Mouse (Mus musculus) liver, adult 2 months (tissue): ENCODE measurements at regions not wholly inside any gene's neighbourhood (a gene's known extent, or its start where the extent isn't known, plus 50 kb on each side); places are given as distances from the start of the nearest gene placed in this dataset.

Experiments used
- DNase-seq: peaks from one replicate; pipeline ENCODE4 v3.0.0-alpha.2; 2011; ENCODE audit warnings: low read depth, low spot score; ENCODE audit errors: extremely low read depth
- H3K27ac ChIP-seq: fragments of 200-500 bp; replicated peaks from 2 replicates; pipeline ENCODE4 v1.5.1; 2012; ENCODE audit warnings: low read depth, mild to moderate bottlenecking, control low read depth, inconsistent platforms, low read length; ENCODE audit not compliant: insufficient read depth
- H3K27me3 ChIP-seq: fragments of 200-500 bp; 2 replicates; pipeline ENCODE4 v1.6.1; 2012; ENCODE audit warnings: mild to moderate bottlenecking, moderate library complexity, low read length, inconsistent platforms; ENCODE audit not compliant: control insufficient read depth, insufficient read depth
- H3K36me3 ChIP-seq: fragments of 200-500 bp; 2 replicates; pipeline ENCODE4 v1.6.1; 2012; ENCODE audit warnings: low read length, inconsistent platforms; ENCODE audit not compliant: control insufficient read depth, insufficient read depth
- H3K4me1 ChIP-seq: fragments of 200-500 bp; 2 replicates; pipeline ENCODE4 v1.6.1; 2011; ENCODE audit warnings: low read length; ENCODE audit not compliant: control insufficient read depth, insufficient read depth
- H3K4me3 ChIP-seq: fragments of 200-500 bp; 2 replicates; pipeline ENCODE4 v1.5.1; 2011; ENCODE audit warnings: low read depth, mild to moderate bottlenecking, control low read depth, low read length, moderate library complexity; ENCODE audit not compliant: insufficient read depth
- H3K79me2 ChIP-seq: fragments of 200-500 bp; 2 replicates; pipeline ENCODE4 v1.6.1; 2012; ENCODE audit warnings: inconsistent platforms, mild to moderate bottlenecking, low read length, moderate library complexity; ENCODE audit not compliant: control insufficient read depth, insufficient read depth
- H3K9ac ChIP-seq: fragments of 200-500 bp; 2 replicates; pipeline ENCODE4 v1.6.1; 2012; ENCODE audit warnings: low read depth, mild to moderate bottlenecking, control low read depth, inconsistent platforms, low read length
- CTCF ChIP-seq: fragments of 200-500 bp; IDR thresholded peaks from 2 replicates; pipeline ENCODE4 v1.5.1; 2011; ENCODE audit warnings: low read depth, low read length, control low read depth
- POLR2A ChIP-seq: fragments of 200-500 bp; IDR thresholded peaks from 2 replicates; pipeline ENCODE4 v1.6.1; 2011; ENCODE audit warnings: low read length, control low read depth; ENCODE audit not compliant: insufficient read depth; ENCODE audit errors: extremely low read depth
- WGBS: fragments of 180-500 bp; shearing (Covaris S2); methylation state at CpG from one replicate; pipeline ENCODE4 v1.1.7; 2018; 5-methylcytosine and 5-hydroxymethylcytosine counted together

DNA sequence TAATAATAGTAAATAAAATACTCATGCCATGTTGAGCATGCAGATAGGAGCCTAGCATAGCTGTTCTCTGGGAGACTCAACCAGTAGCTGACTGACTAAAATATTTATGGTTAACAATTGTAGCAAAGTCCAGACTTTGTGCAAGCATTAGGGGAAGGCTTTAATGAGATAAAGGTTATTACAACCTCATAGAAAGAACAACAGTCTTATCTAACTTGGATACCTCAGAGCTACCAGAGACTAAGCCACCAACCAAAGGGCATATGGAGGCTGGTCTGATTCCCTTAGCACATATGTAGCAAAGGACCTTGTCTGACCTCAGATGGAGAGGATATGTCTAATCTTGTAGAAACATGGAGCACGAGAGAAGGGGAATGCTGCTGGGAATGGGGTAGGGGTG lies 1136.4 kb upstream of the Pcdh20 start:
- Histone ChIP-seq H3K4me1 (peaks cover 2% of the 10 kb centered on the region; the same call in 1 of the 2 replicates), H3K4me3 (no peak overlapping the region), H3K27me3 (no peaks in the 10 kb centered on the region), H3K36me3 (no peaks in the 10 kb centered on the region), H3K27ac (no peak overlapping the region), H3K79me2 (no peaks in the 10 kb centered on the region), H3K9ac (no peak overlapping the region)
- WGBS = 83% methylated on average over 1 of the region's 1 CpGs
- peak; percentile 13 for DNase-seq
- TF ChIP-seq POLR2A = no peak
- no peak for TF ChIP-seq CTCF

DNA sequence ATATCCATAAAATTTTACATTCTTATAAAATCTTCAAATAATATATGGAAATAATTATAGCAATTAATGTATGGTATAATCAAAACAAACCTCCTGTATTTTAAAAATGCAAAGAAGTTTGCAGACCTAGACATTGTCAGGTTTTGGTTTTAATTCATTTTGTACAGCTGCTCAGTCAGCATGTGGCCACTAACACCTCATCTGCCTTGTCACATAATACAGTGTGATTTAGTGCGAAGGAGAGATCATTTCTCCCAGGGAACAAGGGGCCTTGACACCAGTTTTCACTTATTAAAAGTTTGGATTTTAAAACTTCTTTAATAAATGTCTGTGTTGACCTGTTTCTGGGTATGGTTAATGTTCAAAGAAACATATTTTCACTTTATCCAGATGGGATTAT lies 1126.6 kb upstream of the Pcdh20 start:
- H3K36me3 ChIP-seq = no peaks in the 10 kb centered on the region
- no peak for DNase-seq
- no peak overlapping the region for H3K4me3 ChIP-seq
- TF ChIP-seq POLR2A = no peak
- TF ChIP-seq CTCF = no peak
- H3K79me2 ChIP-seq = no peaks in the 10 kb centered on the region
- no peak overlapping the region for H3K9ac ChIP-seq
- H3K27me3 ChIP-seq = no peaks in the 10 kb centered on the region
- no peak overlapping the region for H3K27ac ChIP-seq
- 79% methylated on average over 1 of the region's 1 CpGs for WGBS
- H3K4me1 ChIP-seq = no peaks in the 10 kb centered on the region

DNA sequence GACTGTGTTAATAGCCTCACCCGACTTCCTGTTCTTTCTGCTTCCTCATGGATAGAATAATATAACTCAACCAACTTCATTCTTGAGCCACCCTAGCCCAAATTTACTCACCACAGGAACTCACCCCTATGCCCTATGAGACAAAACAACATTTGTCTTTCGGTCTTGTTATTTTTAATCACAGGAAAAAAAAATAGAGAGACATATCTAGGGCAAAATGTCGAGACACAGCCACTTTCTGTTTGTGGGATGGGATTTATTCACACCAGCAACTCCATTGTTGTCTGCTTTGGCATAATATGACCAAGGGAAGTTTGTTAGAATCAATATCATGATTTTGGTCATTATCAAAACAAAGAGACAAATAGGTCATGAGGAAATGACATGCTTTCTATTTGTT lies 1102.4 kb upstream of the Pcdh20 start:
- Histone ChIP-seq H3K9ac (no peak overlapping the region), H3K4me3 (no peak overlapping the region), H3K27ac (no peak overlapping the region), H3K36me3 (no peaks in the 10 kb centered on the region), H3K27me3 (no peaks in the 10 kb centered on the region), H3K79me2 (no peaks in the 10 kb centered on the region), H3K4me1 (no peaks in the 10 kb centered on the region)
- DNase-seq = peak; percentile 9
- WGBS = 64% methylated on average over 3 of the region's 3 CpGs
- TF ChIP-seq POLR2A (no peak), CTCF (no peak)

DNA sequence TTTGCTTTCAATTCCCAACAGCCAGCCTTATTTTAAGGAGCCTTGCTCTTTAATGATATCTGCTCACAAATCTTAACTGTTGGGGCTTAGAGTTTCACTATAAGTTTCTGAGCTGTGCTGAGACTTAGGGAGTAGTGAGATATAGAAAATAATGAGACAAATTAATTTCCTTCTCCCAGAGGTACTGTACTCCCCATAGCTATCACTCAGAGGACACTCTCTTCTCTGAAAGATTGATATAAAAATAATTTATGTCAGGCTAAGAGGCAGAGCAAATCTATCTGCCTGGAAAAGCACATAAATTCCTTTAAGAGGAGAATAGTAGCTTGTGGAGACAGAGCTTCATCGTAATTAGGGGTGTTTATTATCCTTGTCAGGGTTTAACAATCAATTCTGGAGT lies 1100.5 kb upstream of the Pcdh20 start:
- Histone ChIP-seq H3K27ac (no peak overlapping the region), H3K27me3 (no peaks in the 10 kb centered on the region), H3K9ac (no peak overlapping the region), H3K79me2 (no peaks in the 10 kb centered on the region), H3K4me3 (no peak overlapping the region), H3K4me1 (no peaks in the 10 kb centered on the region), H3K36me3 (no peaks in the 10 kb centered on the region)
- TF ChIP-seq POLR2A (no peak), CTCF (no peak)
- no peak for DNase-seq
- 67% methylated on average over 1 of the region's 1 CpGs for WGBS

DNA sequence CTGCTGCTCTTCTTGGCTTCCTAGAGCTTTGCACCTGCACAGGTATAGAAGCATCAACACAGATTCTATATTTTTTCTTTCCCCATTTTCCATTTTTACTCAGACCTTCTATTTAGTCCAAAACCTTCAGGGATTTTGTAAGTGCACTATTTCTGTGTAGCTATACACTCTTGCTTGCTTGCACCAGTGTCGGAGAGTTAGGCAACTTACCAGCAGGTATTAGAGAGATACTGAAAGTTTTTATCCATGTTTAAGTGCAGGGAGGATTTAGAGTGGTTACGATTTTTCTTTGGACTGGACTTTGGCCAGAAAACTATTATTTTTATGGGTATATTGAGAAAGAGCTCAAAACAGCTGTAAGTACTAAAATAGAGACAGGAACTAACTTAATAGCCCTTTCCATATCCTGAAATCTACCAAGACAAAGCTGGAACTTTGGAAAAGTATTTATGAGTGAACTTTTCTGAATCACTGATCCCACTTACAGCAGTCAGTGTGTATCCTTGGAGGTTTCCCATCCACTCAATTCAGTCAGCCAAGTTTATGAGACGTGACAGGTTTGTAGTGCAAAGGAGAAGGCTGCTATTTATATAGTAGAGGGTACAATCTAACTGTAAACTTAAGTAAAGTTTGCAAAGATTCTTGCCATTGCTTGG lies 1088.8 kb upstream of the Pcdh20 start:
- TF ChIP-seq CTCF = no peak
- TF ChIP-seq POLR2A = no peak
- H3K27me3 ChIP-seq = no peaks in the 10 kb centered on the region
- H3K4me3 ChIP-seq = no peak overlapping the region
- no peaks in the 10 kb centered on the region for H3K4me1 ChIP-seq
- no peaks in the 10 kb centered on the region for H3K79me2 ChIP-seq
- H3K9ac ChIP-seq = no peak overlapping the region
- no peak for DNase-seq
- H3K27ac ChIP-seq = no peak overlapping the region
- 76% methylated on average over 3 of the region's 3 CpGs for WGBS
- H3K36me3 ChIP-seq = no peaks in the 10 kb centered on the region

DNA sequence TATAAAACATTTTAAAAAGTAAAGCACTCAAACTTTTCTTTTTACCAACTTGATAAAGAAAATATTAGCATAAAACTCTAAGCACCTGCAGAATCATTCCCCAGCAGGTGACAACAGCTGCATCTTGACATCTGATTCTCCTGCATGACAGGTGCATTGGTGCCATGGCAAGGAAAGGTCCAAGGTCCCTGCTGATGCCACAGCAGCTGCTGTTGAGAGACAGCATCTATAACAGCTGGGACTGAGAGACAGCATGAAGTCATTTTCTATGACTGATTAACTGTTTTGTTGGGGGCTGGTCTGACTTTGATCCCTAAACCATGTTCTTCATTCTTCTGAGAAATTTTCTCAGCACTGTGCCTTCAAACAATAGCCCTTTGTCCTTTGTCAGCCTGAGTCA lies 1086.1 kb upstream of the Pcdh20 start:
- H3K4me1 ChIP-seq = no peaks in the 10 kb centered on the region
- no peaks in the 10 kb centered on the region for H3K36me3 ChIP-seq
- DNase-seq = no peak
- no peaks in the 10 kb centered on the region for H3K79me2 ChIP-seq
- no peaks in the 10 kb centered on the region for H3K27me3 ChIP-seq
- no peak overlapping the region for H3K9ac ChIP-seq
- H3K4me3 ChIP-seq = no peak overlapping the region
- no peak overlapping the region for H3K27ac ChIP-seq
- TF ChIP-seq POLR2A = no peak
- TF ChIP-seq CTCF = no peak
